Mouse (Mus musculus) c-Kit-positive CD71-positive TER-119-negative erythroid progenitor cells, embryonic 14.5 days (primary cell): ENCODE results near the gene 2700049A03Rik.

ENCODE experiments used
- DNase-seq: peaks from one replicate; pipeline ENCODE4 v3.0.0-alpha.2; 2013; ENCODE audit warnings: low read depth

2700049A03Rik gene

DNA sequence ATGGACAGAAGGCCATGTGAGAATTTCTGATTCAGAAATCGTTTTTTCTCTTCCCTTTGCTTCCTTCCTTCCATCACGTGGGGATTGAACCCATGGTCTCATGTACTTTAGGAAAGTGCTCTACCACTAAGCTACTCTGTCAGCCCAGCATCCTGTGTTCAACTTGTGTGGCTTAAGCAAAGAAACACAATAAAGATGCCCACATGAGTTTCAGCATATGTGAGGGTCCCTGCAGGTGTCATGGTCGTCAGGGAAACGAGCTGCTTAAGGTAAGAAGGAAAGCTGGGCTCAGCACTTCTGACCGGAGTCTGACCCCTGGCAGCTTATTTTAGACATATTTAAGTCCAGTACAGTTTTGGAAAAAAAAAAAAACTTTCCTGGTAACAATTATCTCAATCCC, 134.5 kb downstream of the 2700049A03Rik start:
- DNase-seq: no peak

DNA sequence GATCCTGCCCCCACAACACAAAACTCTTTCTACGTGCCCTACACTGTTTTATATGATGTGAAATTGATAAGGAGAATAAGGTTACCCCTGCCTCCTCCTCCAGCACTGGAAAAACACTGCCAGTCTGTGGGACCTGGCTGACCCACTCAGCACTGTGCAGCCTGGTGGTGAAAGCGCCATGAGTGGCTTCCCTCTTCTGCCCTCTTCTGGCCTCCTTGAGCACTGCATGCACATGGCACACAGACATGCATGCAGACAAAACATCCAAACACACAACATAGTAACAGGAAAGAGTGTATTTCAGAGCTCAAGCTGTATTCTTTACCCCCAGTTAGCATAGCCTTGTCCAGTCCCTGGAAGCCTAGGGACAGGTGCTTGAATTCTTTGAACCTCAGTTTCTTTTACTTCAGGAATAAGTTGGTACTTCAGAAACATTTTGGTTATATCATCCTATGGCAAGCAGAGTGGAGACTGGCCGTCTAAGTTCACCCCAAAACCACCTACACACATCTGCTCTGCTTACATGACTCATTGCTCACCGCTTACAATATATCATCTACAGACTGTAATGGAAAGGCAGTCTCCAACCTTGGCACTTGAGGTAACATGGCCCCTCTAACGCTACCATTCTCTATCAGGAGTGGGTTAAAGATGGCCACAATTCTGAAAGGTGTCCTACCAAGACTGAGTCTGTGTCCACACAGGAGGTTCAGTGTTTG, 138.0 kb downstream of the 2700049A03Rik start:
- peak; percentile 3 for DNase-seq

DNA sequence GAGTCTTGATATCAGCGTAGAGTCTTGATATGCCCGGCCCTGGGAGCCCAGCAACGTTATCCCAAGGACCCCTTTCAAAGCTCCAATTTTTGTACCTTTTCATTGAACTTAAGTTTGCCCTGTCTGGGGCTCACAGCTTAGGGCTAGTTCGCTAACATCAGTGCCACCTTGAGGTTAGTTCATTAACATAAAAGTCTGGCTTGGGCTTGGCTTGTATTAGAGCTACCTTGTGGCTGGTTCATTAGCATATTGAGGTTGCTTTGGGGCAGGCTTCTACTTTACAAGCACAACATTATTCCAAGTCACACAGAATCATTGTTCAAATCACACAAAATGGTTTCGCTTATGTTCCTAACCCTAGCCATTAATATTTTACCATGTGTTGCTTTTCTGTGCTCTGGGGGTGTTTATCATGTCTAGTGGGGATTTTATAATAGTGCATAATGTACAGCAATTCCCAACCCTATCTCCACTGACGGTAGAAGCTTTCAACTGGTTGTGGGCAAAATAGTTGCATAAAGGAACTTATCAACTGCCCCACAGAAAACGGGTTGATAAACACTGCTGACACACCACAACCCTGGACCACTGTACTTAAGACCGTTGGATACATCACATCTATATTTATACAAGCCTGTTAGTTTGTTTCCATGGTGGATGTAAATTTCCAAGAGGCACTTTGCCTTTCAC, 139.4 kb downstream of the 2700049A03Rik start:
- no peak for DNase-seq

DNA sequence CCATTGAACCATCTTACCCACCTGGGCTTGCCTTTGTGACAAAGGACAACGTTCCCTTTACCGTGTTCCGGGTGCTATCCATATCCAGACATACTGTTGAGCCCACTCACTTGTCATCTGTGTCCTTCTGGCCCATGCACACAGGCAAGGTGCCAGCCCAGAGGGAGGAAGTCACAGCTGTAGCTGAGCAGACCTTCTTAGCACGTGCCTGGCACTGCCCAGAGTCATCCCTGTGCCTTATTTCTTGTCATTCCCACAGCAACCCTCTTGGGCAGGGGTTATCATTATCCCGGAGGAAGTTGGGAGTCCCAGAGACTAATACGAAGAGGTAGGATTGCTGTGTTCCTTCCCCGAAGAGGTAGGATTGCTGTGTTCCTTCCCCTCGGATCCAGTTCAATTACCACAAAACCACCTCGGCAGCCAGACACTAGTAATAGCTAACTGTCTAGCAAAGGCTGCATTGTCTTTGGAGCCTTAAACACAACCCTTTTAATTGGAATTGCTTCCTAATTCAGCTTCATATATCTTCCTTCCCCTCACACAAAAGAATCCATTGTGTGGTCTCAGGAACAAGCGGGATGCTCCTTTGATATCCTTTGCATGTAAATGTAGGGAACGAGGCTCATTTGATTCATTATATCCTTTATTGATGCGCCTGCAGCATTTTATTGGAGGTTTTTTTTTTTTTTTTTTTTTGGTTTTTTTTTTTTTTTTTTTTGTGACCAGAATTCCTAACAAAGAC, 143.0 kb downstream of the 2700049A03Rik start:
- DNase-seq: no peak

DNA sequence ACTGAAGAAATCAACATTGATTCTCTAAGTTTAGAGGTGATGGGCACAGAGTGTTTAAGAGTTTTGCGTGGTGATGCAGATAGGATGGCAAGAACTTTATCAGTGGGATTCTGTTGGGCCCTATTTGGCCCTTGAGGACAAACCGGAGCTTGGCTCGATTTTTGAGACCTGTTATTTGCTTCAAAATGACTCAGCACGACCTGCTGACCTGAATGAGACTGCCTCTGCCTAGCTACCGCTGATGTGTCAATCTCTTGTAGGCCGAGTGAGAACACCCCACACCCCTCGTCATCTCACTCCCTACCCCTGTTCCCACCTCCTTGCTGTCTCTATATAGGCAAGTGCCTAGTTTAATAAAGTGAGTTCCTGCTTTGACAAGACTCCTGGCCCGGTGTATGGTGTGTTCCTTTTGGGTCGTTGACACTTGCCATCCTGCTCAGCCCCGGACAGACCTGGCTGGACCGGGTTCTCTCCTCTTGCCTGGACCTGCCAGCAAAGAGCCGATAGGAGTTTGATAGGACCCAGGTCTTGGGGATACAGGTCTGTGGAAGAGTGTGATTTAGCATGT, 144.6 kb downstream of the 2700049A03Rik start:
- no peak for DNase-seq

DNA sequence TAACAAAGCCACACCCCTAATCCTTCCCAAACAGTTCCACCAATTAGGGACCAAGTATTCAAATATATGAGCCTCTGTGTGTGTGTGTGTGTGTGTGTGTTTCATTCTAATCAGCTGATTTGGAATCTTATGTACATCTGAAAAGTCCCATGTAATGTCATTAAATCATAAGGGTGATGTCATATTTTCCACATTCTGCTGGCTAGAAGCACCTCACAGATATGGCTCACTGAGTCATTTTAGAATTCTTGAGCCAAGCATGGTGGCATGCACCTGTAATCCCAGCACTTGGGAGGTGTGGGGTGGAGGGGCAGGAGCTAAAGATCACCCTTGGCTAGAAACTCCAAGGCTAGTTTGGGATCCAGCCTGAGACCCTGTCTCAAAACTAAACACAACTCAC, 148.8 kb downstream of the 2700049A03Rik start:
- no peak for DNase-seq

DNA sequence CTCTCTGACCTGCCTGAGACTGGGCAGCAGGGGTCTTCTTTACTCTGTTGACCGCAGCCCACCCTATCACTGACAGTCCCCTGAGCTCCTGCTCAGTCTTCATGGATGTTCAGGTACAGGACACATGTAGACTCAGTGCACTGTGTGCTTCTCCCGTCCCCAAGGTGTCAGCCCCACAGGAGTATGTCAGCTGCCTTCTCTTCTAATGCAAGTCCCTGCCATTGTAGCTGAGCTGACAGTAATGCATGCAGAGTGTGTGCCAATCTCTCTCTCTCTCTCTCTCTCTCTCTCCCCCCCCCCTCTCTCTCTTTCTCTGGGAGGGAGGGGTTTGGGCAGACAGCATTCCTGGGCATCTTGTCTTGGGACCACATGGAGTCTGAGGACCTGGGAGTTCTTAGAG, 153.8 kb downstream of the 2700049A03Rik start:
- no peak for DNase-seq
